Mouse (Mus musculus) macrophage (primary cell): ENCODE results near the gene Gm3696. TPM values are rescaled to one million over a fixed set of nuclear protein-coding genes. Genes with fewer than 3 reads are reported as not detected.
"Not testable (repeated sequence)": the region's sequence is repeated elsewhere in the genome, so short reads cannot be mapped to it uniquely, and the experiment has no call there.

Experiments used
- H3K27ac ChIP-seq: fragments of 350-480 bp; formaldehyde crosslinking; 2 replicates; pipeline ENCODE4 v1.9.0; 2021
- H3K36me3 ChIP-seq: fragments of 350-480 bp; formaldehyde crosslinking; 2 replicates; pipeline ENCODE4 v1.9.0; 2021; ENCODE audit errors: inconsistent target
- H3K4me3 ChIP-seq: fragments of 350-480 bp; formaldehyde crosslinking; 2 replicates; pipeline ENCODE4 v1.9.0; 2021; ENCODE audit errors: inconsistent target
- H3K79me2 ChIP-seq: fragments of 350-480 bp; formaldehyde crosslinking; 2 replicates; pipeline ENCODE4 v1.9.0; 2021; ENCODE audit errors: inconsistent target
- WGBS: methylation state at CpG from one replicate; pipeline ENCODE4 v1.1.7; 2026; ENCODE audit warnings: inconsistent platforms; ENCODE audit not compliant: missing documents; 5-methylcytosine and 5-hydroxymethylcytosine counted together
- polyA plus RNA-seq: library from polyadenylated mRNA; stranded (reverse); fragments of 250-400 nt; gene quantifications from 3 replicates; pipeline ENCODE4 v1.2.4, GENCODE M21; 2018; ENCODE audit warnings: inconsistent platforms
- total RNA-seq, 78 experiments: library from RNA; depleted of rRNA; stranded (reverse); fragments of 250-400 nt; gene quantifications; 1 replicate in 9 of 78; 2 replicates in 24 of 78; 3 replicates in 43 of 78; 4 replicates in 2 of 78; pipeline ENCODE4 v1.2.4; 2018; ENCODE audit warnings: inconsistent platforms in 56 of 78

The Gm3696 gene
- total RNA-seq (2018; cell fraction: chromatin; rRNA removed): not detected
- not detected for total RNA-seq (2018; cell fraction: cytosol; rRNA removed)
- total RNA-seq (2018; cell fraction: nucleus; rRNA removed): not detected
- not detected in 3 replicates for polyA plus RNA-seq

GRCm38 (mm10) chr14:7100521-7100920 lies at the start of gene Gm3696:
Gm3696 (minus strand) TSS chr14:7100621.
- no CpG with 5 or more reads among the region's 3 CpGs for WGBS
- not testable (repeated sequence) for H3K27ac ChIP-seq, H3K79me2 ChIP-seq, H3K4me3 ChIP-seq, H3K36me3 ChIP-seq

- not testable (repeated sequence) for H3K27ac ChIP-seq, H3K36me3 ChIP-seq, H3K4me3 ChIP-seq, H3K79me2 ChIP-seq
- no CpG with 5 or more reads among the region's 2 CpGs for WGBS
These were observed 24.9 kb upstream of the Gm3696 start, which contains the start of gene Gm6676 for GRCm38 (mm10) chr14:7125312-7125711. Gm6676 (minus strand) TSS chr14:7125412.

- not testable (repeated sequence) for H3K27ac ChIP-seq, H3K4me3 ChIP-seq, H3K36me3 ChIP-seq, H3K79me2 ChIP-seq
- no CpG with 5 or more reads among the region's 54 CpGs for WGBS
These were observed 4.8 kb upstream of the Gm3696 start for GRCm38 (mm10) chr14:7105124-7105802.

GRCm38 (mm10) chr14:7044870-7045269 lies 55.6 kb downstream of the Gm3696 start, which contains the start of gene Gm3685:
Gm3685 (minus strand) TSS chr14:7044970.
- H3K79me2 ChIP-seq, H3K4me3 ChIP-seq, H3K36me3 ChIP-seq, H3K27ac ChIP-seq: not testable (repeated sequence)
- WGBS: no CpG with 5 or more reads among the region's 2 CpGs

Other genes with a start within 250 kb of the Gm3696 start
- not detected in 3 replicates for gene Gm3667, start 210.7 kb downstream of the Gm3696 start, polyA plus RNA-seq
- gene Gm6356, start 126.8 kb downstream of the Gm3696 start, polyA plus RNA-seq: not detected in 3 replicates
- gene Gm10406, start 73.2 kb downstream of the Gm3696 start, polyA plus RNA-seq: not detected in 3 replicates
- gene Gm3685, start 55.7 kb downstream of the Gm3696 start, polyA plus RNA-seq: not detected in 3 replicates
- not detected in 3 replicates for gene Gm6676, start 24.8 kb upstream of the Gm3696 start, polyA plus RNA-seq
- not detected in 3 replicates for gene Gm3512, start 73.9 kb upstream of the Gm3696 start, polyA plus RNA-seq
- not detected in 3 replicates for gene Gm16434, start 93.9 kb upstream of the Gm3696 start, polyA plus RNA-seq
- not detected in 3 replicates for gene Gm3727, start 164.1 kb upstream of the Gm3696 start, polyA plus RNA-seq
- not detected in 3 replicates for gene Gm3739, start 214.4 kb upstream of the Gm3696 start, polyA plus RNA-seq
- gene Gm5797, start 231.8 kb upstream of the Gm3696 start, polyA plus RNA-seq: not detected in 3 replicates